Mouse (Mus musculus): ENCODE data around the gene Emc3.

GRCm38 (mm10) chr6:113469432-113469831 lies 62.0 kb downstream of the Emc3 start:
- TF ChIP-seq CTCF (IDR thresholded peaks at IDR 0.05; ENCODE audit: low read depth, low read length) (no peak), GATA1 (IDR thresholded peaks at IDR 0.05; ENCODE audit: borderline replicate concordance, low read length) (no peak), TAL1 (conservative IDR thresholded peaks at IDR 0.05; ENCODE audit: low read depth, low read length) (no peak), POLR2AphosphoS5 (IDR thresholded peaks at IDR 0.05; ENCODE audit: insufficient replicate concordance, low read depth, low read length) (no peak), GATA2 (IDR thresholded peaks at IDR 0.05; ENCODE audit: borderline replicate concordance, low read depth, low read length) (no peak)
